Mouse (Mus musculus): Measurements from ENCODE around the gene Tmem125.
"Not testable (repeated sequence)": the region's sequence is repeated elsewhere in the genome, so short reads cannot be mapped to it uniquely, and the experiment has no call there.

The Tmem125 gene

GRCm38 (mm10) chr4:118543592-118544260, at the start of gene Tmem125:
Gene Tmem125, minus strand, starts transcription at chr4:118544044.
- DNase-seq (ENCODE audit: low read depth): no peak

GRCm38 (mm10) chr4:118589733-118590130, 45.9 kb upstream of the Tmem125 start:
- no peak for DNase-seq (ENCODE audit: low read depth)

- no peak for DNase-seq (ENCODE audit: low read depth)
Measured at GRCm38 (mm10) chr4:118589053-118589732, 45.3 kb upstream of the Tmem125 start.

- DNase-seq (ENCODE audit: low read depth): no peak
Measured at GRCm38 (mm10) chr4:118582629-118583028, 38.8 kb upstream of the Tmem125 start.

GRCm38 (mm10) chr4:118581508-118581907, 37.7 kb upstream of the Tmem125 start:
- DNase-seq (ENCODE audit: low read depth): no peak

GRCm38 (mm10) chr4:118579313-118579712, 35.5 kb upstream of the Tmem125 start:
- no peak for DNase-seq (ENCODE audit: low read depth)

- peak; percentile 28 for DNase-seq (ENCODE audit: low read depth)
Measured at GRCm38 (mm10) chr4:118576097-118576496, 32.3 kb upstream of the Tmem125 start.

GRCm38 (mm10) chr4:118571441-118571840, 27.6 kb upstream of the Tmem125 start:
- no peak for DNase-seq (ENCODE audit: low read depth)

GRCm38 (mm10) chr4:118569320-118569719, 25.5 kb upstream of the Tmem125 start:
- no peak for DNase-seq (ENCODE audit: low read depth)

- DNase-seq (ENCODE audit: low read depth): no peak
Measured at GRCm38 (mm10) chr4:118568709-118569108, 24.9 kb upstream of the Tmem125 start.

GRCm38 (mm10) chr4:118566161-118566676, 22.4 kb upstream of the Tmem125 start:
- no peak for DNase-seq (ENCODE audit: low read depth)

GRCm38 (mm10) chr4:118564926-118565279, 21.1 kb upstream of the Tmem125 start:
- DNase-seq (ENCODE audit: low read depth): no peak

GRCm38 (mm10) chr4:118564062-118564925, 20.4 kb upstream of the Tmem125 start:
- no peak for DNase-seq (ENCODE audit: low read depth)

GRCm38 (mm10) chr4:118553039-118553649, 9.3 kb upstream of the Tmem125 start:
- DNase-seq (ENCODE audit: low read depth): no peak

GRCm38 (mm10) chr4:118548130-118548480, 4.3 kb upstream of the Tmem125 start:
- DNase-seq (ENCODE audit: low read depth): not testable (repeated sequence)

GRCm38 (mm10) chr4:118547424-118548129, 3.7 kb upstream of the Tmem125 start:
- DNase-seq (ENCODE audit: low read depth): not testable (repeated sequence)

GRCm38 (mm10) chr4:118544441-118545127, 740 bp upstream of the Tmem125 start:
- no peak for DNase-seq (ENCODE audit: low read depth)

GRCm38 (mm10) chr4:118543158-118543530, 700 bp downstream of the Tmem125 start:
- no peak for DNase-seq (ENCODE audit: low read depth)

- no peak for DNase-seq (ENCODE audit: low read depth)
Measured at GRCm38 (mm10) chr4:118542510-118543157, 1.2 kb downstream of the Tmem125 start.

GRCm38 (mm10) chr4:118539904-118540303, 3.9 kb downstream of the Tmem125 start:
- no peak for DNase-seq (ENCODE audit: low read depth)
